Mouse (Mus musculus): ENCODE data around the gene 1810049J17Rik.

1810049J17Rik gene

DNA sequence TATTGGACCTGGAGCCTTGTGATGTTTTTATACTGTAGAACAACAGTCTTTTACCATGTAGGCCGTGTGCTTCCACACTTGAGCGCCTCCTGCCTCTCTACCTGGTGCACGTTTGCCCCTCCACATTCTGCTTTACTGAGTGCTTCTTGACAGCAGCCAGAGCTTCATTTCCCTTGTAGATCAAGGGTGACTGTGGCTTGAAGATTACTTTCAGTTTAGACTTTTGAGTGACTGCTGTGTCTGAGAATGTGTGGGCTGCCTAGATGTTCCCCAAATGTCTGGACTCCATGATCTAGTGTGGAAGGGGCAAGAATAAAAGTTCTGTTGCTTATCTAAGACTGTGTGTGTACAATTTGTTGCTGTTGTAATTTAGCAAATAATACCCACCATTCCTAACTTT, 27.3 kb upstream of the 1810049J17Rik start:
- DNase-seq (ENCODE audit: inconsistent age in 2 of 2, low spot score in 1 of 2) = no peak

DNA sequence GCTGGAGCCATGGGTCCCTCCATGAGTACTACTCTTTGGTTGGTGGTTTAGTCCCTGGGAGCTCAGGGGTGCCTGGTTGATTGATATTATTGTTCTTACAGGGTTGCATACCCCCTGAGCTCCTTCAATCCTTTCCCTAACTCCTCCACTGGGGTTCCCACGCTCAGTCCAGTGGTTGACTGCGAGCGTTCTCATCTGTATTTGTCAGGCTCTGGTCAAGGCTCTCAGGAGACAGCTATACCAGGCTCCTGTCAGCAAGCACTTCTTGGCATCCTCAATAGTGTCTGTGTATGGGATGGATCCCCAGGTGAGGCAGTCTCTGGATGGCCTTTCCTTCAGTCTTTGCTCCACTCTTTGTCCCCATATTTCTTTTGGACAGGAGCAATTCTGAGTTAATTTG, 25.2 kb upstream of the 1810049J17Rik start:
- DNase-seq (ENCODE audit: inconsistent age in 2 of 2, low spot score in 1 of 2) = no peak

DNA sequence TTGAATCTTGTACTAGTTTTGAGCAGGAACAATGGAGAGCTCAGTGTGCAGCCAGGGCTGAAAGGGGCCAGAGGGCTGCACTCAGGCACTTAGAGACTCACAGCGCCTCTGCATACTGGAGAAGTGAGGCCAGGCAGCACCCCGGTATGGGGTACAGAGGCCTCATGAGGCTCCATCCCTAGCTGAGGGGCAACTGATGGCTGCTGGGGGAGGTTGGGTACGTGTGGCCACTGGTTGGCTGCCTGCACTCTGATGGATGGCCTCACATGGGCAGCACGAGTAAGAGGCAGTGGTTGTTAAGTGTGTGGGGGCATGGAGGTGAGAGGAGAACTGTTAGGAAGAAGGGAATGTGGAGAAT, 19.7 kb upstream of the 1810049J17Rik start:
- DNase-seq (ENCODE audit: inconsistent age in 2 of 2, low spot score in 1 of 2) = no peak

GRCm38 (mm10) chr15:12340536-12341400, 19.1 kb upstream of the 1810049J17Rik start:
- DNase-seq (ENCODE audit: inconsistent age in 2 of 2, low spot score in 1 of 2) = peak in 1 of 2 experiments; percentile 52

DNA sequence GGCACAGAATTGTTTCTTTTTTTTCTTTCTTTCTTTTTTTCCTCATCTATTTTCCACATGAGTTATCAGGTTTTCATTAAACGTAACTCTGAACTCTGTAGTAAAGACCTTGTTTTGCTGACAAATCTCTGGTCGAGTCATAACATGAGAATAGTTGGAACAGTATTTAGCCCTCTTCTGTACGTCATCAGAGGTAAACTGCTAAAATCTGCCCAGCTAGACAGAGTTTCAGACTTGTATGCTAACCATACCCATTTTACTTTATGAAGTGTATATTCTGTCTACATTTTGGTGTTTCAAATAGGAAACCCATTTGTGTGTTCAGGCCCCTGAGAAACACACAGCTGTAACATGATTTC, 16.1 kb upstream of the 1810049J17Rik start:
- peak in 1 of 2 experiments; percentile 55 for DNase-seq (ENCODE audit: inconsistent age in 2 of 2, low spot score in 1 of 2)

- peak in 1 of 2 experiments; percentile 44 for DNase-seq (ENCODE audit: inconsistent age in 2 of 2, low spot score in 1 of 2)
Observed at GRCm38 (mm10) chr15:12337030-12337778, 15.5 kb upstream of the 1810049J17Rik start.

- peak in 1 of 2 experiments; percentile 57 for DNase-seq (ENCODE audit: inconsistent age in 2 of 2, low spot score in 1 of 2)
Observed at GRCm38 (mm10) chr15:12334381-12334780, 12.7 kb upstream of the 1810049J17Rik start.

DNA sequence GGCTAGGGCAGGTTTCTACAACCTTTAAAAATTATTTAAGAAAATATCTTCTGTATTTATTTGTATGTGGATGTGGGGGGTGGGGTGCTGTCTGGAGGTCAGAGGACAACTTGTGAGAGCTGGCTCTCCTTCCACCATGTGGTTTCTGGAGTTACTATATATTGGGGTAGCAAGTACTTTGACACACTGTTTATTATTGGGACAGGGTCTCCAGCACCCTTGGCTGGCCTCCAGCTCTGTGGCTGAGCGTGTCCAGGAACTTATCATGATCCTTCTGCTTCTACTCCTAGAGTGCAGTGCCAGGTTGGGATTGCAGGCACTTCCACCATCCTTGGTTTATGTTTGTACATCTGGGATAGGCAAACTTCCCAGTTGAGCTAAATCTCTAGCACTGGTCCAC, 9.6 kb upstream of the 1810049J17Rik start:
- peak in 1 of 2 experiments; percentile 22 for DNase-seq (ENCODE audit: inconsistent age in 2 of 2, low spot score in 1 of 2)

DNA sequence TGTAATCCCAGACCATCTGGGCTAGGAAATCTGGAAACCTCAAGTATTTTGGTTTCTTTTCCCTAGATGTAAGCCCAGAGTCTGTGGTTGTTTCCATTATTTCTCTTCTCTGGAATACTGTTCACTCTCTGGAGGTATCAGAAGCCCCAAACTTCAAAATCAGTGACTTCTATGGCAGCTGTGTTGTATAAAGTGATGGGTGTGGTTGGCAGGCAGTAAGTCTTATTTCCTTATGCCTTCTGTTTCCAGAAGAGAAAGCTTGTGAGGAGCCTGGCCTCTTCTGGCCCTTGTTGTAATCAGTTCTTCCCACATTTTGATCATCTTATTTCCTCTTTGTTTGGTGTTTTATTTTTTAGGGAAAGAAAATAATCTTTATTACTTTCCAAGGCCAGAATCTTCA, 9.2 kb upstream of the 1810049J17Rik start:
- peak in 1 of 2 experiments; percentile 29 for DNase-seq (ENCODE audit: inconsistent age in 2 of 2, low spot score in 1 of 2)

- peak in 1 of 2 experiments; percentile 62 for DNase-seq (ENCODE audit: inconsistent age in 2 of 2, low spot score in 1 of 2)
Observed at GRCm38 (mm10) chr15:12330389-12330788, 8.7 kb upstream of the 1810049J17Rik start.

- DNase-seq (ENCODE audit: inconsistent age in 2 of 2, low spot score in 1 of 2) = no peak
Observed at GRCm38 (mm10) chr15:12324326-12324725, 2.6 kb upstream of the 1810049J17Rik start.

DNA sequence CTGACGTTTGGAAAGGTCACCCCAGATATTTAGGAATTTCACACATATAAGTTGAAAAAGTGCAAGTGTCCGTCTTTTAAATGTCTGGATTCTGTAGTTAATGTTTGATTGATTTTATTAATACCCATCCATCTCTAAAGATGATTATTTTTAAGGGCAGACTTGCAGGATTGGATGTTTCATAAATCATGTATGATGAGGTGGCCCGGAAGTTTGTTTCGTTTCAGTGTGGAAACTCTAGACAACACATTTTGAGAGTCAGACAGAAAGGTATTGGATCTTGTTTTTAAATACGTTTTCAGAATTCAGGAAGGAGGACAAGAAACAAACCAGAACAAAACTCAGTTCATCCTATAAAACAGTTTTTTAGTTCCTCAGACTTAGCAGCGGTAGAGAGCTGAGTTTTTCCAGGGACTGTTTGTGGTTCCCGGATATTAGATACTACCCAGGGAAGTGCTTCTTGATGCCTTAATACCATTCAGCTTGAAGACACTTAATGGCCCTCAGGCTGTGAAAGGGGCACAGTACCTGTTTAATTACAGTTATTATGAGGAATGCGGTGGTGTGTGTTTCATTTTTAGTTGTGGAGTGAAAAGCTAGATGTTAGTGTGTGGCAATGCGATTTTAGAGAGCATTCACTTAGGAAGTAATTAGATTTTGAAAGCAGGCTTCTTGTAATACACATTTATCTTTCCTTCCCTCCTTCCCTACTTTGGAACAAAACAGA, 1.1 kb upstream of the 1810049J17Rik start:
- DNase-seq (ENCODE audit: inconsistent age in 2 of 2, low spot score in 1 of 2) = peak in 1 of 2 experiments; percentile 78

DNA sequence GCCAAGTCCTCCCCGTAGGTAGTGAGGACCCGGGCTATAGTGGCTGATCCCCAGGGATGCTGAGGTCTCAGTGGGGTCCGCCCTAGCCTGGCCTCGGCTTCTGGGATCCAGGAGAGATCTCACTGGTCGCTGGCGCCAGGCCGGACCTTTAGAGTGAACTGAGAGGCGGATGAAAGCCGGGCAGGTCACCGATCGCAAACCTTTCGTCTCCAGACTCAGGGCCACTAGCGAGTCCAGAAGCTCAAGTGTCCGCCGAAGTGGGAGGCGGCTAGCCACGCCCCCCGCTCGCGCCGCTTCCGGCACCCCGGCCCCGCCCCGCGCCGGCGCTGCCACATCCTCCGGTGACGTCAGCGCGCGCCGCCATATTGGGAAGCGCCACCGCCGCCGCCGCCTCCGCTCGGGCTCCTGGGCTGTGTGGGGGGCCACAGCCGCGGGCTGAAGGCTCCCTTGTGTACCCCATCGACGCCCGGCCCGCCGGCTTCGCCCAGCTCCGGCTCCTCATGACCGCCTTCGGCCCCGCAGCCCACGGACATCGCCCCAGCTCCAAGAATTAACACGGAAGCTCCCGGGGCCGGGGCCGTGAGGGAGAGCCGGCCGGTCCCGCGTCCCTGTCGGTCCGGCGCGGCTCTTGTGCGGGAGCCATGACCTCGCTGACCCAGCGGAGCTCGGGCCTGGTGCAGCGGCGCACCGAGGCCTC, 460 bp downstream of the 1810049J17Rik start, which contains the start of gene Golph3:
Golph3 (plus strand) TSS at position 360 of the 697 bp plus-strand sequence.
- DNase-seq (ENCODE audit: inconsistent age in 2 of 2, low spot score in 1 of 2) = peak; percentile 97 to 99

GRCm38 (mm10) chr15:12320441-12321090, 1.1 kb downstream of the 1810049J17Rik start:
- no peak for DNase-seq (ENCODE audit: inconsistent age in 2 of 2, low spot score in 1 of 2)

DNA sequence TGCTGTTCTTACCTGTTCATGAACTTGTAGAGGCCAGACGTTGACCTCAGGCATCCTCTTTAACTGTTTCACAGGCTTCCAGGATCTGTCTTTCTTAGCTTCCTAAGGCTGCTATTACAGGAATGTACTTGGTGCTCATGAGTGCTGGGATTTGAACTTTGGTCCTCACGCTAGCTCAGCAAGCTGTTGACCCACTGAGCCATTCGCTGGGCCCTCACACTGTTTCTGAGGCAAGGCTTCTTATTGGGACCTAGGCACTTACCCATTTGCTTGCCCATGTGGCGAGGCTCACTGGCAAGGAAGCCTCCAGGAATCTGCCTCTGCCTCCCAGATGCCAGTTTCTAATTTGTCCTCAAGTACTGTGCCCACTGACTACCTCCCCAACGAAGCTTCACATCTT, 1.8 kb downstream of the 1810049J17Rik start:
- DNase-seq (ENCODE audit: inconsistent age in 2 of 2, low spot score in 1 of 2) = no peak

- DNase-seq (ENCODE audit: inconsistent age in 2 of 2, low spot score in 1 of 2) = no peak
Observed at GRCm38 (mm10) chr15:12318451-12318850, 3.2 kb downstream of the 1810049J17Rik start.

DNA sequence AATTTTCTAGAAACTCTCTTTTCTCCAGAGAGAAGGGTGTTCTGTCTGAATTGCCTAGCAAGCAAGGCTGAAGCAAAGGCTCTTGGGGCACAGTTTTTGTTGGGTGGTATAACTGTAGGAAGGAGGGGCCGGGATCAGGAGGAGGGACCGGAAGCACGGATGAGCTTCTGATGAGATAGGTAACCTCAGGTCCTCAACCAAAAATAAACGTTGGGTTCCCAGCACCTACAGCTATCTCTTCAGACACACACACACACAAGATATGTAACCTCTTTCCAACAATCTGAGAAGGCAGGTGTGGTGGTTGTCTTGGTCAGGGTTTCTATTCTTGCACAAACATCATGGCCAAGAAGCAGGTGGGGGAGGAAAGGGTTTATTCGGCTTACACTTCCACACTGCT, 4.4 kb downstream of the 1810049J17Rik start:
- no peak for DNase-seq (ENCODE audit: inconsistent age in 2 of 2, low spot score in 1 of 2)

DNA sequence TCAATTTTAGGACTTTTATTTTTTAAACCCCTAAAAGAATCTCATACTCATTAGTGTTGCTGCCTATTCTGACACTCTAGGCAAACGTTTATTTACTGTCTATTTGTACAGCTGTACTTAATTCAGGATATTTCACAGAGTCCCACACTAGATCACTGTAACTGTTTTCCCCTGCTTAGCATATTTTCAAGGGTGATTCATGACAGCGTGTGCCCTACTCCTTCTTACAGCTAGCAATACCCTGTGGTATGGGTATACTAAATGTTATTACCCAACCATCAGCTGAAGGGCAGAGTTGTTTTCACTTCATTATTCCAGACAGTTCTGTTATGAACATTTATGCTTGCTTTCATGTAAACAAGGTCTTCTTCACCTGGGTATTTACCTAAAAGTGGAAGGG, 5.7 kb downstream of the 1810049J17Rik start:
- DNase-seq (ENCODE audit: inconsistent age in 2 of 2, low spot score in 1 of 2) = no peak

DNA sequence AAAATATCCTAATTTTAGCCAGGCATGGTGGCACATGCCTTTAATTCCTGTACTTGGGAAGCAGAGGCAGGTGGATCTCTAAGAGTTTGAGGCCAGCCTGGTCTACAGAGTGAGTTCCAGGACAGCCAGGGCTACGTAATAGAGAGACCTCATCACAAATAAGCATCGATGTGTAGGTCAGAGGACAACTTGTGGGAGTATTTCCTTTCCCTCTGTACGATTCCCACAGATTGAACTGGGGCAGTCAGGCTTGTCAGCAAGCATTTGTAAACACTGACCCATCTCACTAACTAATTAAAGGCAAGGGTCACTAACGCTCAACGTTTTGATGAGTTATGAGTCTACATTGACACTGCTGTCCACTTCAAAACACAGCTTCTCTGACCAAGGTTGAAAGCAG, 7.1 kb downstream of the 1810049J17Rik start:
- no peak for DNase-seq (ENCODE audit: inconsistent age in 2 of 2, low spot score in 1 of 2)

DNA sequence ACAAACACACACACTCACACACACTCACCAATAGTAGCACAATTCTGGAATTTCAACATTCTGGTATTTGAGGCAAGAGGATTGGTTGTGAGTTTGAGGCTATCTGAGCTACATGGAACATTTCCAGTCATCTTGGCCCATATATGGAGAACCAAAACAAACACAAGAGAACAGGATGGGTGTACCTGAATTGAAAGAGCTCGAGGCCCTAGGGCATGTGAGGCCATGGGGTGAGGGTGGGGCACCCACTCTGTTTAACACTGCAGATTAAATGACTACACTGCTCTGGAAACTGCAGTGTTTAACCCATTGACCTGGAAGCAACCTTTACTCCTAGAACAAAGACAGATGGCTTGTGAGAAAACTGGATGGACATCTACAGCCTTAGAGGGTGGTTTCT, 8.4 kb downstream of the 1810049J17Rik start:
- DNase-seq (ENCODE audit: inconsistent age in 2 of 2, low spot score in 1 of 2) = no peak

Data from adrenal gland, adult (tissue).